Mouse (Mus musculus): ENCODE measurements around the gene Rps16. TPM values are rescaled to one million over a fixed set of nuclear protein-coding genes. Genes with fewer than 3 reads are reported as not detected.

The Rps16 gene
- polyA plus RNA-seq, 1 experiment from 2014 or later = 746 TPM

DNA sequence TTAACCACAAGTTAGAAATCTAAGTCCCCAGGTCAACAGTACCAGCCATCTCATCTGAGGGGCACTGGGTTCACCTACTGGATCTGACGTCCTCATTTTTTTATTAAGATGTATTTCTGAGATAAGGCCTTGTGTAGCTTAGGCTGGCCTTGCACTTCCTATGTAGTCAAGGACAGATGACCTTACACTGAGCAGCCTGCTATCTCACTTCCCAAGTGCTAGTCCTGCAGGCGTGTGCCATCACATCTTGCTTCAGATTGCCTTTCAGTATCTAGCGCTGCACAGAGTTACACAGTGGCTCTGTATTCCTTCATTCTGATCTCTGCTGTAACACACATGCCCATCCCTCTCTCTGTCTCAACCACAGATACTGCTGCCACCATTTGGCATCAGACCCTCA, 32.4 kb upstream of the Rps16 start:
- H3K4me3 ChIP-seq (ENCODE audit: low read depth, low read length) = no peak overlapping the region
- H3K27ac ChIP-seq (ENCODE audit: low read depth, low read length) = no peak overlapping the region
- H3K9ac ChIP-seq (ENCODE audit: low read depth, low read length) = no peak overlapping the region
- no peaks in the 10 kb centered on the region for H3K4me1 ChIP-seq (replicated peaks; ENCODE audit: control insufficient read depth, insufficient read depth, low read length)
- ATAC-seq (ENCODE audit: low FRiP score) = no peak
- peaks cover 41% of the 10 kb centered on the region for H3K36me3 ChIP-seq (ENCODE audit: control insufficient read depth, insufficient read depth, low read length)
- no peak for DNase-seq (ENCODE audit: low spot score)
- H3K9me3 ChIP-seq (ENCODE audit: control insufficient read depth, low read length) = no peaks in the 10 kb centered on the region
- H3K4me2 ChIP-seq (replicated peaks; ENCODE audit: low read depth, low read length) = no peak overlapping the region
- no peaks in the 10 kb centered on the region for H3K27me3 ChIP-seq (ENCODE audit: control insufficient read depth, insufficient read depth, low read length)
- WGBS = 93% methylated on average over 3 of the region's 3 CpGs

DNA sequence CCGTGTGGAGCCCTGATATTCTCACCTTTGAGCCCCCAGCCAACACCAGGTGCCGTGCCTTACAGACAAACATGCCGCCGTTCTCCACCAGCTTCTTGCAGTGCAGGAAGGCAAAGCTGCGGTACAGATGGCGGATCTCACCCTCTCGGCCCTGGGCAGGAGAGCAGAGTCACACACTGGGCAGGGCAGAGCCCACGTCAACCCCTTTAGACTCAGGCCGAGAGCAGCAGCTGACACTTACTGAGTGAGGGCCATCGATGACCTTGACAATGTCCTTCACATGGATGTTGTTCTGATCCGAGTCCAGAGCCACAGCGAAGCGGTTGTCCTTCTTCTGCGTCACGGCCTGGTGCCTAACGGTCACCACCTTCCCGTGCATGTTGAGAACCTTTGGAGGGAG, 31.7 kb upstream of the Rps16 start:
- no peaks in the 10 kb centered on the region for H3K27me3 ChIP-seq (ENCODE audit: control insufficient read depth, insufficient read depth, low read length)
- no peak overlapping the region for H3K9ac ChIP-seq (ENCODE audit: low read depth, low read length)
- H3K27ac ChIP-seq (ENCODE audit: low read depth, low read length) = no peak overlapping the region
- peaks cover 46% of the 10 kb centered on the region for H3K36me3 ChIP-seq (ENCODE audit: control insufficient read depth, insufficient read depth, low read length)
- H3K9me3 ChIP-seq (ENCODE audit: control insufficient read depth, low read length) = no peaks in the 10 kb centered on the region
- H3K4me2 ChIP-seq (replicated peaks; ENCODE audit: low read depth, low read length) = no peak overlapping the region
- no peak overlapping the region for H3K4me3 ChIP-seq (ENCODE audit: low read depth, low read length)
- 94% methylated on average over 17 of the region's 17 CpGs for WGBS
- DNase-seq (ENCODE audit: low spot score) = no peak
- no peak for ATAC-seq (ENCODE audit: low FRiP score)
- H3K4me1 ChIP-seq (replicated peaks; ENCODE audit: control insufficient read depth, insufficient read depth, low read length) = no peaks in the 10 kb centered on the region

- Histone ChIP-seq H3K4me3 (ENCODE audit: low read depth, low read length) (no peak overlapping the region), H3K9me3 (ENCODE audit: control insufficient read depth, low read length) (no peaks in the 10 kb centered on the region), H3K27me3 (ENCODE audit: control insufficient read depth, insufficient read depth, low read length) (no peaks in the 10 kb centered on the region), H3K27ac (ENCODE audit: low read depth, low read length) (no peak overlapping the region), H3K36me3 (ENCODE audit: control insufficient read depth, insufficient read depth, low read length) (peaks cover 46% of the 10 kb centered on the region), H3K4me2 (replicated peaks; ENCODE audit: low read depth, low read length) (no peak overlapping the region), H3K4me1 (replicated peaks; ENCODE audit: control insufficient read depth, insufficient read depth, low read length) (no peaks in the 10 kb centered on the region), H3K9ac (ENCODE audit: low read depth, low read length) (no peak overlapping the region)
- ATAC-seq (ENCODE audit: low FRiP score) = no peak
- no peak for DNase-seq (ENCODE audit: low spot score)
- WGBS = 92% methylated on average over 15 of the region's 15 CpGs
Observed at GRCm38 (mm10) chr7:28321974-28322720, 28.3 kb upstream of the Rps16 start.

DNA sequence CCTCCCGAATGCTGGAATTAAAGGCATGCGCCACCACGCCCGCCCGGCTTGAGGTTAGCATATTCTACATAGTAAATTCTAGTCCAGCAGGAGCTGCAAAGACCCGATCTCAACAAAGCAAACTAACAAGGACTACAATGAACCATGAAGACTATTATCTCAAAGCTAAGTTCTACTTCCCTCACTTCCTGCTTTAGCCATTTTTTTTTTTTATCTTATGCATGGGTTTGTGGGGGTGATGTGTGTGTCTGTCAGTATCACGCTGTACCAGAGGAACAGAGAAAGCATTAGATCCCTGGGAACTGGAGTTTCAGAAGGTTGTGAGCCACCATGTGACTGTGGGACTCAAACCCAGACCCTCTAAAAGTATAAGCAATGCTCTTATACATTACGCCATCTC, 25.2 kb upstream of the Rps16 start:
- Histone ChIP-seq H3K4me1 (replicated peaks; ENCODE audit: control insufficient read depth, insufficient read depth, low read length) (no peaks in the 10 kb centered on the region), H3K9ac (ENCODE audit: low read depth, low read length) (no peak overlapping the region), H3K27ac (ENCODE audit: low read depth, low read length) (no peak overlapping the region), H3K4me3 (ENCODE audit: low read depth, low read length) (no peak overlapping the region), H3K36me3 (ENCODE audit: control insufficient read depth, insufficient read depth, low read length) (peaks cover 33% of the 10 kb centered on the region), H3K27me3 (ENCODE audit: control insufficient read depth, insufficient read depth, low read length) (no peaks in the 10 kb centered on the region), H3K9me3 (ENCODE audit: control insufficient read depth, low read length) (no peaks in the 10 kb centered on the region), H3K4me2 (replicated peaks; ENCODE audit: low read depth, low read length) (no peak overlapping the region)
- 96% methylated on average over 8 of the region's 8 CpGs for WGBS
- no peak for DNase-seq (ENCODE audit: low spot score)
- ATAC-seq (ENCODE audit: low FRiP score) = no peak

- Histone ChIP-seq H3K4me3 (ENCODE audit: low read depth, low read length) (no peak overlapping the region), H3K36me3 (ENCODE audit: control insufficient read depth, insufficient read depth, low read length) (peaks cover 32% of the 10 kb centered on the region), H3K9ac (ENCODE audit: low read depth, low read length) (no peak overlapping the region), H3K4me1 (replicated peaks; ENCODE audit: control insufficient read depth, insufficient read depth, low read length) (no peaks in the 10 kb centered on the region), H3K4me2 (replicated peaks; ENCODE audit: low read depth, low read length) (no peak overlapping the region), H3K9me3 (ENCODE audit: control insufficient read depth, low read length) (no peaks in the 10 kb centered on the region), H3K27me3 (ENCODE audit: control insufficient read depth, insufficient read depth, low read length) (no peaks in the 10 kb centered on the region), H3K27ac (ENCODE audit: low read depth, low read length) (no peak overlapping the region)
- ATAC-seq (ENCODE audit: low FRiP score) (no peak), DNase-seq (ENCODE audit: low spot score) (no peak)
- 83% methylated on average over 4 of the region's 4 CpGs for WGBS
Observed at GRCm38 (mm10) chr7:28326457-28326856, 24.0 kb upstream of the Rps16 start.

GRCm38 (mm10) chr7:28328260-28328659, 22.2 kb upstream of the Rps16 start:
- H3K36me3 ChIP-seq (ENCODE audit: control insufficient read depth, insufficient read depth, low read length) = peaks cover 22% of the 10 kb centered on the region
- no peak overlapping the region for H3K4me2 ChIP-seq (replicated peaks; ENCODE audit: low read depth, low read length)
- H3K4me3 ChIP-seq (ENCODE audit: low read depth, low read length) = no peak overlapping the region
- no peak overlapping the region for H3K27ac ChIP-seq (ENCODE audit: low read depth, low read length)
- WGBS = 100% methylated on average over 2 of the region's 2 CpGs
- H3K9me3 ChIP-seq (ENCODE audit: control insufficient read depth, low read length) = no peaks in the 10 kb centered on the region
- H3K27me3 ChIP-seq (ENCODE audit: control insufficient read depth, insufficient read depth, low read length) = no peaks in the 10 kb centered on the region
- no peak overlapping the region for H3K9ac ChIP-seq (ENCODE audit: low read depth, low read length)
- DNase-seq (ENCODE audit: low spot score) (no peak), ATAC-seq (ENCODE audit: low FRiP score) (no peak)
- no peaks in the 10 kb centered on the region for H3K4me1 ChIP-seq (replicated peaks; ENCODE audit: control insufficient read depth, insufficient read depth, low read length)

GRCm38 (mm10) chr7:28334534-28334933, 15.9 kb upstream of the Rps16 start:
- Histone ChIP-seq H3K4me2 (replicated peaks; ENCODE audit: low read depth, low read length) (no peak overlapping the region), H3K4me1 (replicated peaks; ENCODE audit: control insufficient read depth, insufficient read depth, low read length) (no peaks in the 10 kb centered on the region), H3K4me3 (ENCODE audit: low read depth, low read length) (no peak overlapping the region), H3K27me3 (ENCODE audit: control insufficient read depth, insufficient read depth, low read length) (no peaks in the 10 kb centered on the region), H3K36me3 (ENCODE audit: control insufficient read depth, insufficient read depth, low read length) (peaks cover 2% of the 10 kb centered on the region), H3K9ac (ENCODE audit: low read depth, low read length) (no peak overlapping the region), H3K27ac (ENCODE audit: low read depth, low read length) (no peak overlapping the region), H3K9me3 (ENCODE audit: control insufficient read depth, low read length) (no peaks in the 10 kb centered on the region)
- 95% methylated on average over 4 of the region's 4 CpGs for WGBS
- ATAC-seq (ENCODE audit: low FRiP score) = no peak
- no peak for DNase-seq (ENCODE audit: low spot score)

- 91% methylated on average over 2 of the region's 2 CpGs for WGBS
- DNase-seq (ENCODE audit: low spot score) (no peak), ATAC-seq (ENCODE audit: low FRiP score) (no peak)
- Histone ChIP-seq H3K4me3 (ENCODE audit: low read depth, low read length) (no peak overlapping the region), H3K27me3 (ENCODE audit: control insufficient read depth, insufficient read depth, low read length) (no peaks in the 10 kb centered on the region), H3K4me1 (replicated peaks; ENCODE audit: control insufficient read depth, insufficient read depth, low read length) (no peaks in the 10 kb centered on the region), H3K36me3 (ENCODE audit: control insufficient read depth, insufficient read depth, low read length) (no peaks in the 10 kb centered on the region; the same call in 1 of the 2 replicates), H3K9ac (ENCODE audit: low read depth, low read length) (no peak overlapping the region), H3K4me2 (replicated peaks; ENCODE audit: low read depth, low read length) (no peak overlapping the region), H3K27ac (ENCODE audit: low read depth, low read length) (no peak overlapping the region), H3K9me3 (ENCODE audit: control insufficient read depth, low read length) (no peaks in the 10 kb centered on the region)
Observed at GRCm38 (mm10) chr7:28335471-28335870, 15.0 kb upstream of the Rps16 start.
